Mouse (Mus musculus): ENCODE measurements around the gene Gm10392. TPM values are rescaled to one million over a fixed set of nuclear protein-coding genes. Genes with fewer than 3 reads are reported as not detected.
A peak's percentile ranks its signal among the peaks of the same experiment; 100 is the strongest.

Gene Gm10392
- total RNA-seq, 2 experiments from 2014 or later: not detected

DNA sequence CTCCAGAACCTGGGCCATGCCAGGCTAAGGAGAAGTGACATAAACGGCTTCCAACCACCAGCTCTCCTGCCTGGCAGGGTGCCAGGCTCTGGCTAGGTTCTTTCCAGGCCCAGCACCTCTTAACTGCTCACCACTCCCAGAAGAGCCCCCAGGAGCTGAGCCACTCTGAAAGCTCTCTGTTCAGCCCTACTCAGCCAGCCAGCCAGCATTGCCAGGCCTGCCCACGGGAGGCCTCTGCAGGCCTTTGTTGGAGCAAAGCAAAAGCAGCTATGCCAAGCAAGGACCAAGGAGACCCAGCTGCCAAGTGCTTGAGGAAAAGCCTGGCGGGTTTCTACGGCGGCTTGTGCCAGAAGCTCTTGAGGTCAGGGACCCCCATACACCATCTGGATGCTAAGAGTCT is 32.2 kb downstream of the Gm10392 start:
- no peak overlapping the region for H3K27ac ChIP-seq
- no peak for DNase-seq
- peak; percentile 9; the same call in 1 of the 2 replicates for TF ChIP-seq CTCF (IDR thresholded peaks at IDR 0.05)
- intact Hi-C loops (cut with DNase I): no loop called here
- no peak overlapping the region for H3K4me3 ChIP-seq

DNA sequence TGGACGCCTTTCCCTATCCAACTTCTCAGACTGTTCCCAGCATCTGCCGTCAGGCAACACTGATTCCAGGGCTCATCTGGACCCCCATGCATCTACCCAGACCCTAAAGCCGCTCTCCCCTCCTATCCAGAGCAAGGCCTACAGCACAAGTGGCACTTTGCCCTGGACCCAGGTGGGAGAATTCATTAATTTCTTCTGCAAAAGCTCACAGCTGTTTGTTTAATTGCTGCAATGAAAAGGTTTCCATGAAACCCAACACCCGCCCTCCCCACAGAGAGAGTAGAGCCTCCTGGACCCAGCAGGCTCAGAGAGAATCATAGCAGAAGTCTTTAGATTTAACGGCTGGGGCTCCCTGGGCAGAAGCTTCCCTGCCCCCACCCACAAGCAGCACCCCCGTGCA is 33.8 kb downstream of the Gm10392 start:
- no peak overlapping the region for H3K27ac ChIP-seq
- intact Hi-C loops (cut with DNase I): no loop called here

DNA sequence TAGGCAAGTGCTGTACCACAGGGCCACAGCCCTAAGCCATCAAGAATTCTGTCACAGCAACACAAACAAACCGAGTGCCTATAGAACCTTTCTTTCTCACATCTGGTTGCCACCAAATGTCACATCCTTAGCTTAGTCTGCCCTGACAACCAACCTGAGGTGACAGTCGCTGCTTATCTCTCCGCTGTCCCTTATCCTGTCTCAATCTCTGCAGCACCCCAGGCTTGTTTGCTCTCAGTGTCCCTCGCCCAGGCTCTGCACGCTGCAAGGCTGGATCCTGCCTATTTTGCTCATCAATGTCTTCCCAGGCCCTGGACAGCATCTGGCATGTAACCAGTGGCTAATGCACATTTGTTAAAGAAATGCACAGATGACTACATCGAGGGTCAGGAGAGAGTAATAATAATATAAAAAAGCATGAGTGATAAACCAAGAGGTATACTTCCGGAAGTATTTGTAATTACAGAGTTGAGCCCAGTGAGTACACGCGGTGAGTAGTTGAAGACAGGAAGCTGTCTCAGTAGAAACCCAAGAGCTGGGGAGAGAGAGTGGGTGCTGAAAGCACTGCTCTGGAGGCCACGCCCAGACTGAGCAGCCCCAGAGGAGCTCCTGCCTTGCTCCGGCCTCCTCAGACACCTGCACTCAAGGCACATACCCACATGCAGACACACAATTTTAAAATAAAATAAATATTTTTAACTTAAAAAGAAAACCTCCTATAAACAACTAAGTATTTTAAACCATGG is 35.3 kb downstream of the Gm10392 start:
- TF ChIP-seq CTCF (IDR thresholded peaks at IDR 0.05): no peak

More for the DNA sequence above, 33.8 kb downstream of the Gm10392 start:
- DNase-seq: no peak
- TF ChIP-seq CTCF (IDR thresholded peaks at IDR 0.05): no peak
- no peak overlapping the region for H3K4me3 ChIP-seq

DNA sequence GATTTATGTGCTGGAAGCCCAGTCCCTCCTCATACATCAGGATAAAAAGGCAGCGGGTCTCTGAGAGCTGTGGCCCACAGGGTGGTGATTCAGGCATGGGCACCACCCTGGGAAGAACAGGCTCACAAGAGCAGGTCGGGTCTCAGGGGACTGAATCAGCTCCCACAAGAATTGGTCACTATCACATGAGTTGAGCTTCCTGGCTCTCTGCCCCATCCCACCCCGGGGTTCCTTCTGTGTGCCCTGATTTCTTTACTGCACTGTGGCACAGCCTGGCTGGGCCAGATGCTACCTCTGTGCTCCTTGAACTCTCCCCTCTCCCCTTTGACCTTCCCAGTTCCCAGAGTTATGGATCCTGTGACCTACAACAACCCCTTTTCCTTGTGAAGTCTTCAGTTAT is 36.0 kb downstream of the Gm10392 start:
- DNase-seq: no peak
- intact Hi-C loops (cut with DNase I): no loop called here
- H3K27ac ChIP-seq: no peak overlapping the region

More for the DNA sequence above, 35.3 kb downstream of the Gm10392 start:
- Histone ChIP-seq H3K27ac (no peak overlapping the region), H3K4me3 (no peak overlapping the region)
- DNase-seq: no peak
- intact Hi-C loops (cut with DNase I): no loop called here

DNA sequence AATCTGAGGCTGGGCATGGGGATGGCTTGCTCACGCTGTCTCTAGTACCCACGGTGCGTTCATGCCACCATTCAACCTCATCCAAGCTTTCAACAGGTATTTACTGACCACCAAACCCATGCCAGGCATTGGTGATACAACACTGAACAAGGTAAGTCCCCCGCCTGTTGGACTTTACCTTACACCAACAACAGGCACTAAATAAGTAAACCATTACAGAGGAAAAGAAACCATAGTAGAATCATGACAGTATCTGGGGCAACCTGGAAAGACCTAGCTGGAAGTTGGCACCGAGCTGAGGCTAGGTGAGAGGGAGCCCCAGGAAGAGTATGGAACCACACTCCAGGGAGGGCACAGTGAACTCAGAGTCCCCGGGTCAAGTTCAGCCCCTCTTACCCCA is 42.1 kb downstream of the Gm10392 start:
- TF ChIP-seq CTCF (IDR thresholded peaks at IDR 0.05): no peak
- intact Hi-C loops (cut with DNase I): no loop called here
- Histone ChIP-seq H3K4me3 (no peak overlapping the region), H3K27ac (no peak overlapping the region)
- DNase-seq: no peak

More for the DNA sequence above, 36.0 kb downstream of the Gm10392 start:
- no peak for TF ChIP-seq CTCF (IDR thresholded peaks at IDR 0.05)
- no peak overlapping the region for H3K4me3 ChIP-seq

DNA sequence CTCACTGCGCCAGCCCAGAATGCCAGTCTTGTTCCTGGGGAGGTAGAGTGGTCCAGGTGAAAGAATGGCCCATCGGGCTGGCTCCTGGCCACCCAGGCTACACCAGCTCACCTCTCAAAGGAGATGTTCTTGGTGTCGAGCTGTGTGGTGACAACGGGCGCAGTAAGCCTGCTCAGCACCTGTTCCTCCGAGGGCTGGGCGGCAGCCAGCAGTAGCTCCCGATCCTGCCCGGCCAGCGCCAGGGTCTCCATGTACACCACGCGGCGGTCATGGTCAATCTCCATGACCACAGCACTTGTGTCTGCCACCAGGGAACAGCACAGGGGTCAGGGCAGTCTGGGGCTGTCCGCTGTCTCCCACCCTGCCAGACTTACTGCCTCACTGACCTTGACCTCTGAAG is 42.8 kb downstream of the Gm10392 start:
- TF ChIP-seq CTCF (IDR thresholded peaks at IDR 0.05): no peak
- no peak overlapping the region for H3K27ac ChIP-seq
- intact Hi-C loops (cut with DNase I): no loop called here
- no peak overlapping the region for H3K4me3 ChIP-seq
- DNase-seq: peak; percentile 61

DNA sequence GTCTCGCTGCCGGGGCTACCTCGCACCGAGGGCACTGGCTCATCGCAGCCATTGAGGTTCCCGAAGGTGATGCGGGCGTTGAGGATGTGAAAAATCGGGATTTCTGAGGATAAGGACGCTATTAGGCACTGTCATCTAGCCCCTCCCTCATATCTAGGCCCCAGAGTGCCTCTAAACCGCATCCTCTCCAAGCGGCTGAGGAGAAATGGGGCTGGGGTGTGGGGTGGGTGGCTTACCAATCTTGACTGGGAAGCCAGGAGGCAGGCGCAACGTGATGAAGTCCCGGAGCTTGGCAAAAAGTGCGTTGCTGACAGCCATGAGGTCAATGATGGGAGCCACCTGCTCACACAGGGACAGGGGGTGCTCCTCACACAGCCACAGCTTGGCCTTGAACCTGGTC is 46.2 kb downstream of the Gm10392 start:
- no peak for DNase-seq
- TF ChIP-seq CTCF (IDR thresholded peaks at IDR 0.05): no peak
- Histone ChIP-seq H3K27ac (no peak overlapping the region), H3K4me3 (no peak overlapping the region)
- intact Hi-C loops (cut with DNase I): no loop called here

DNA sequence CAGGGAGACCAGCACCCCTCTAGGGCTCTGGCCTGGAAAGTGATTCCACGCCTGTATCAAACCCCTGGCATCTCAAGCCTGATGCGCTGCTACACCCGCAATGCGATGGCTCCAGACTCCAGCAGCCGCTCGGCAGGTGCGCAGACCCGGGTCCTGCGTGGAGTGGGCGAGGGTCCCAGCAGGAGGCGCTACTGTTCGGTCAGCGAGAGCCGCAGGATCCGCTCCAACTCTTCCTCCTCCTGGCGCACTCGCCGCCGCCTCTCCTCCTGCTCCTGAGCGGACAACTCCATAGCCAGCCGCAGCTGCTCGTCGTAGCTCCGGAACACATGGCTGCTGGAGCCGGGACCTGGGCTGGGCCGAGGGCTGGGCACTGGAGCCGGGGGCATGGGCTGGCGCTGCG is 47.6 kb downstream of the Gm10392 start:
- Histone ChIP-seq H3K27ac (no peak overlapping the region), H3K4me3 (no peak overlapping the region)
- DNase-seq: no peak
- intact Hi-C loops (cut with DNase I): no loop called here
- TF ChIP-seq CTCF (IDR thresholded peaks at IDR 0.05): no peak

DNA sequence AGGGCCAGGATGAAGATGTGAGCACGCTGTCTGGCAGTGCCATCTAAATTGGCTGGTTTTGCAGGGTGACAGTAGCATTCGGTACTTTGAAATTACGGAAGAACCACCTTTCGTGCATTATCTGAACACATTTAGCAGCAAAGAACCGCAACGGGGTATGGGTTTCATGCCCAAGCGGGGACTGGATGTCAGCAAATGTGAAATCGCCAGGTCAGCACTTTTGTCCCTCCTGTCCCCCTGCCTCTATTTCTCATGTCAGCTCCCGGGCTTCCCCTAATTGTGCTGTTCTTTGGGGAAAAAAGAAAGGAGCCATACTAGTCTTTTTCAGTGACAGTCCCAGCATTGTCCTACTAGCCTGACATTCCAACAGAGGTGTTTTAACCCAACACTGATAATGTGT is 50.6 kb downstream of the Gm10392 start:
- no peak overlapping the region for H3K27ac ChIP-seq
- TF ChIP-seq CTCF (IDR thresholded peaks at IDR 0.05): no peak
- H3K4me3 ChIP-seq: no peak overlapping the region
- no peak for DNase-seq
- intact Hi-C loops (cut with DNase I): loop anchor here (5.0 to 10.0 kb wide), 3 partner anchors 34 to 374 kb away; no protein-coding TSS in a partner anchor

DNA sequence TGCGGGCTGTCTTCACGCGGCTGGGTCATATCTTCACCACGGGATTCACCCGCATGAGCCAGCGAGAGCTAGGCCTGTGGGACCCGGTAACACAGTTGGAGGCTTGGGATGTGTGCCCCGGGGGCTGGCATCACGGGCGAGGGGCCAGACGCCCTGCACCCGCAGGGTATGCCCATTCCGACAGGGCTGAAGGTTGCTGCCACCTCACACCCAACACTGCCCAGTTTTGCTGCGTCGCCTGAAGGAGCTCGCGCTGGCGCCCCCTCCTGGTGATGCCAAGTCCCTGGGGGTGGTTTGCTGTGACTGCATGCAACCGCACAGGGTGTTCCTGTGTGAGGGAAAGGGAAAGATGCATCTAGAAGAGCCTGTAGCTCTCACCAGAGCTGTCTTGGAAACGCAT is 51.2 kb downstream of the Gm10392 start:
- H3K27ac ChIP-seq: peak overlapping the region; percentile 68
- intact Hi-C loops (cut with DNase I): loop anchor here (5.0 to 10.0 kb wide), 3 partner anchors 35 to 373 kb away; no protein-coding TSS in a partner anchor
- TF ChIP-seq CTCF (IDR thresholded peaks at IDR 0.05): peak; percentile 87
- DNase-seq: peak; percentile 87
- peak overlapping the region; percentile 59 for H3K4me3 ChIP-seq

DNA sequence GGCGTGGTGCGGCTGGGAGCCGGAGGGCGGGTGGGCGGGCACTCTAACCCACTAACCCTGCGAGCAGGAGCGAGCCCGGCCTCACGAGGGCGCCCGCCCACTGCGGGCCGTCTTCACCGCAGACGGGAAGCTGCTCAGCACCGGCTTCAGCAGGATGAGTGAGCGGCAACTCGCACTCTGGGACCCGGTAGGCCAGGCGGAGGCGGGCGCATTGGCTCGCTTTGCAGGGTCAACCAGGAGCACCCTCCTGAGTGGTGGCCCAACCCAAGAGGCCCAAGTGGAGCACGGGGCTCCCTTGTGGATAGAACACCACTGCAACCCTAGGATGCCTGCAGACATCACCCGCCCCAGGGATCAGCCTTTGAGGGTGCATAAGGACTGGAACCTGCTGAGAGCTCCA is 51.8 kb downstream of the Gm10392 start:
- TF ChIP-seq CTCF (IDR thresholded peaks at IDR 0.05): peak; percentile 87
- H3K4me3 ChIP-seq: peak overlapping the region; percentile 59
- peak overlapping the region; percentile 68 for H3K27ac ChIP-seq
- intact Hi-C loops (cut with DNase I): loop anchor here (5.0 to 10.0 kb wide), 3 partner anchors 35 to 372 kb away; no protein-coding TSS in a partner anchor
- peak; percentile 87 for DNase-seq

Other genes with a start within 250 kb of the Gm10392 start
- 100 to 1,000 TPM; 165 to 257 TPM for gene Coro6, start 56.8 kb downstream of the Gm10392 start, total RNA-seq (2021)
- 10 to 100 TPM in 1 of 2 experiments, 1 to 10 TPM in 1; 9.5 to 10.8 TPM for gene Ankrd13b, start 29.5 kb downstream of the Gm10392 start, total RNA-seq (2021)
- gene Git1, start 25.6 kb downstream of the Gm10392 start, total RNA-seq (2021): 10 to 100 TPM; 25.9 to 33.3 TPM
- gene Abhd15, start 4.1 kb downstream of the Gm10392 start, total RNA-seq (2021): under 1 TPM; 0.18 to 0.50 TPM
- 1 to 10 TPM; 2.3 to 5.0 TPM for gene Trp53i13, start 3.2 kb downstream of the Gm10392 start, total RNA-seq (2021)
- 10 to 100 TPM; 37.7 to 48.4 TPM for gene Taok1, start 88.6 kb upstream of the Gm10392 start, total RNA-seq (2021)
- 10 to 100 TPM; 36.9 to 43.8 TPM for gene Nufip2, start 167.0 kb upstream of the Gm10392 start, total RNA-seq (2021)
- gene Cryba1, start 206.1 kb upstream of the Gm10392 start, total RNA-seq (2021): not detected
- gene Myo18a, start 244.0 kb upstream of the Gm10392 start, total RNA-seq (2021): 100 to 1,000 TPM; 345 to 399 TPM